Mouse (Mus musculus) ovary, adult 18-20 months (tissue): Measurements from ENCODE around the gene Prss16.

Experiments used
- DNase-seq: peaks from one replicate; pipeline ENCODE4 v3.0.0; 2022; ENCODE audit warnings: low spot score, mixed read lengths

The Prss16 gene

GRCm38 (mm10) chr13:22036149-22036956 is 26.8 kb upstream of the Prss16 start:
- no peak for DNase-seq

GRCm38 (mm10) chr13:22035267-22036148 is 26.0 kb upstream of the Prss16 start, which contains the start of the genes Hist1h2ah and Hist1h2bk:
Hist1h2ah (minus strand) TSS chr13:22035568.
Hist1h2bk (plus strand) TSS chr13:22035870.
- peak; percentile 77 for DNase-seq

GRCm38 (mm10) chr13:22034443-22035266 is 25.1 kb upstream of the Prss16 start:
- DNase-seq: no peak

- DNase-seq: no peak
Measured at GRCm38 (mm10) chr13:22033741-22034442, 24.4 kb upstream of the Prss16 start.

GRCm38 (mm10) chr13:22030493-22030892 is 21.0 kb upstream of the Prss16 start:
- DNase-seq: no peak

GRCm38 (mm10) chr13:22029928-22030327 is 20.4 kb upstream of the Prss16 start:
- no peak for DNase-seq

GRCm38 (mm10) chr13:22028673-22029460 is 19.3 kb upstream of the Prss16 start:
- peak; percentile 84 for DNase-seq

GRCm38 (mm10) chr13:22026058-22027031 is 16.8 kb upstream of the Prss16 start:
- DNase-seq: no peak

GRCm38 (mm10) chr13:22022241-22022640 is 12.7 kb upstream of the Prss16 start:
- DNase-seq: peak; percentile 42

- no peak for DNase-seq
Measured at GRCm38 (mm10) chr13:22021581-22021980, 12.0 kb upstream of the Prss16 start.

- no peak for DNase-seq
Measured at GRCm38 (mm10) chr13:22020901-22021339, 11.4 kb upstream of the Prss16 start.

GRCm38 (mm10) chr13:22019934-22020835 is 10.6 kb upstream of the Prss16 start:
- DNase-seq: no peak

- DNase-seq: peak; percentile 14
Measured at GRCm38 (mm10) chr13:22015479-22016450, 6.2 kb upstream of the Prss16 start.

- no peak for DNase-seq
Measured at GRCm38 (mm10) chr13:22014411-22014845, 4.9 kb upstream of the Prss16 start.

- DNase-seq: no peak
Measured at GRCm38 (mm10) chr13:22013716-22014115, 4.2 kb upstream of the Prss16 start.

- no peak for DNase-seq
Measured at GRCm38 (mm10) chr13:22008707-22009106, 835 bp downstream of the Prss16 start.

GRCm38 (mm10) chr13:22007872-22008271 is 1.7 kb downstream of the Prss16 start:
- no peak for DNase-seq
